Comparison of ENCODE assay signal across 8 mouse cellular contexts in genomic region chr16:32430474-32431046, GRCm38 (mm10). TPM values are rescaled to one million over a fixed set of nuclear protein-coding genes. Genes with fewer than 3 reads are reported as not detected.
A peak's percentile ranks its signal among the peaks of the same experiment; 100 is the strongest.
DNase-seq lines count a peak whose midpoint lies in the region; ATAC-seq and TF ChIP-seq lines count a peak whose summit lies in the region.

Gene Pcyt1a, plus strand, starts transcription at chr16:32430921.

- peak in 1 of 2 experiments; percentile 17; a peak in 1 of 4 replicates for TF ChIP-seq CTCF in CH12.LX (conservative IDR thresholded peaks at IDR 0.05 in 1 of 2, IDR thresholded peaks at IDR 0.05 in 1 of 2; ENCODE audit: low read depth in 2 of 2, low read length in 2 of 2)

- no peak for TF ChIP-seq EP300 in CH12.LX (IDR thresholded peaks at IDR 0.05; ENCODE audit: low read length)

- H3K36me3 ChIP-seq in CH12.LX (replicated peaks in 1 of 2; ENCODE audit: control insufficient read depth in 1 of 2, insufficient read depth in 1 of 2, low read length in 1 of 2), result no peaks in the 10 kb centered on the region
- H3K36me3 ChIP-seq in forebrain, embryonic 10.5 days (replicated peaks), result 0 out of 2 replicates have a peak, but pooled peaks cover 5% of the 10 kb centered on the region
- no peaks in the 10 kb centered on the region for H3K36me3 ChIP-seq in heart, embryonic 14.5 days (ENCODE audit: control insufficient read depth, insufficient read depth, low read length)
- H3K36me3 ChIP-seq in liver, embryonic 12.5 days, result no peaks in the 10 kb centered on the region
- H3K36me3 ChIP-seq in splenic B cell, adult 2 months (ENCODE audit: control insufficient read depth, insufficient read depth, low read length, poor library complexity, severe bottlenecking), result no peaks in the 10 kb centered on the region

- no peak within 1 kb of the TSS; the same call in 1 of the 2 replicates for H3K27ac ChIP-seq in CH12.LX (ENCODE audit: insufficient read depth, low read depth)
- peak within 1 kb of the TSS; percentile 93 for H3K27ac ChIP-seq in forebrain, embryonic 10.5 days
- peak within 1 kb of the TSS; percentile 84 to 87 for H3K27ac ChIP-seq in heart, embryonic 14.5 days (replicated peaks in 1 of 2; ENCODE audit: control insufficient read depth in 1 of 2, insufficient read depth in 1 of 2, low read depth in 2 of 2, low read length in 2 of 2)
- H3K27ac ChIP-seq in liver, embryonic 12.5 days, result peak within 1 kb of the TSS; percentile 97

- DNase-seq in CH12.LX (ENCODE audit: extremely low read depth), result peak; percentile 90
- peak; percentile 88 for DNase-seq in c-Kit-positive CD71-negative TER-119-negative erythroid progenitor cells, embryonic 14.5 days (ENCODE audit: low read depth)
- DNase-seq in forebrain, embryonic 10.5 days (ENCODE audit: extremely low spot score, low spot score), result peak; percentile 93
- DNase-seq in kidney, postnatal 14 days, result peak; percentile 96
- peak; percentile 83 for DNase-seq in naive thymus-derived CD4-positive, alpha-beta T cell, adult 2 months (ENCODE audit: low read depth)
- DNase-seq in splenic B cell, adult 2 months (ENCODE audit: low read depth, low spot score), result peak; percentile 87

- H3K9me3 ChIP-seq in CH12.LX (replicated peaks; ENCODE audit: low read length), result no peaks in the 10 kb centered on the region
- no peaks in the 10 kb centered on the region for H3K9me3 ChIP-seq in forebrain, embryonic 10.5 days
- H3K9me3 ChIP-seq in heart, embryonic 14.5 days (ENCODE audit: control insufficient read depth, low read length), result no peaks in the 10 kb centered on the region
- no peaks in the 10 kb centered on the region for H3K9me3 ChIP-seq in liver, embryonic 12.5 days (replicated peaks)

- peaks cover 2% of the 10 kb centered on the region; the same call in 1 of the 2 replicates for H3K79me2 ChIP-seq in CH12.LX (replicated peaks; ENCODE audit: control insufficient read depth, extremely low read depth, insufficient read depth, poor library complexity, severe bottlenecking)

- peak; percentile 96 for ATAC-seq in heart, embryonic 14.5 days (ENCODE audit: insufficient number of reproducible peaks, insufficient read depth, low FRiP score, low read depth)
- ATAC-seq in liver, embryonic 12.5 days, result peak; percentile 94

- H3K4me3 ChIP-seq in CH12.LX (replicated peaks in 1 of 3; ENCODE audit: low read depth in 2 of 3, low read length in 2 of 3, poor library complexity in 1 of 3), result peak within 1 kb of the TSS; percentile 65 to 86 (median 78)
- H3K4me3 ChIP-seq in forebrain, embryonic 10.5 days, result peak within 1 kb of the TSS; percentile 78
- H3K4me3 ChIP-seq in heart, embryonic 14.5 days (ENCODE audit: control insufficient read depth in 1 of 2, insufficient read depth in 1 of 2, low read depth in 1 of 2, low read length in 2 of 2), result peak within 1 kb of the TSS; percentile 68 to 79
- peak within 1 kb of the TSS; percentile 85 for H3K4me3 ChIP-seq in liver, embryonic 12.5 days

- H3K9ac ChIP-seq in CH12.LX (ENCODE audit: insufficient read depth, low read depth), result peak within 1 kb of the TSS; percentile 77
- H3K9ac ChIP-seq in heart, embryonic 14.5 days (ENCODE audit: low read length), result peak within 1 kb of the TSS; percentile 89
- H3K9ac ChIP-seq in liver, embryonic 12.5 days, result peak within 1 kb of the TSS; percentile 95

- peaks cover 3 to 32% of the 10 kb centered on the region in 2 experiments; a peak in 3 of 4 replicates for H3K4me1 ChIP-seq in CH12.LX (ENCODE audit: control insufficient read depth in 1 of 2, insufficient read depth in 2 of 2)
- H3K4me1 ChIP-seq in forebrain, embryonic 10.5 days, result peaks cover 27% of the 10 kb centered on the region
- peaks cover 5 to 19% of the 10 kb centered on the region in 2 experiments for H3K4me1 ChIP-seq in heart, embryonic 14.5 days (ENCODE audit: control insufficient read depth in 2 of 2, insufficient read depth in 2 of 2, low read length in 2 of 2)
- peaks cover 44% of the 10 kb centered on the region for H3K4me1 ChIP-seq in liver, embryonic 12.5 days

- peak within 1 kb of the TSS; percentile 76 for H3K4me2 ChIP-seq in CH12.LX (ENCODE audit: insufficient read depth, low read depth, poor library complexity, severe bottlenecking)
- H3K4me2 ChIP-seq in heart, embryonic 14.5 days (ENCODE audit: low read length), result peak within 1 kb of the TSS; percentile 77
- H3K4me2 ChIP-seq in liver, embryonic 12.5 days, result peak within 1 kb of the TSS; percentile 71

- TF ChIP-seq RAD21 in CH12.LX (IDR thresholded peaks at IDR 0.05; ENCODE audit: low read depth, low read length), result no peak

- WGBS in forebrain, embryonic 10.5 days, result under 1% methylated on average over 54 of the region's 54 CpGs
- WGBS in heart, embryonic 14.5 days, result under 1% methylated on average over 54 of the region's 54 CpGs
- WGBS in liver, embryonic 12.5 days (ENCODE audit: insufficient replicate concordance), result under 1% methylated on average over 54 of the region's 54 CpGs

- no peaks in the 10 kb centered on the region for H3K27me3 ChIP-seq in CH12.LX (replicated peaks)
- no peaks in the 10 kb centered on the region for H3K27me3 ChIP-seq in forebrain, embryonic 10.5 days (ENCODE audit: poor library complexity, severe bottlenecking)
- H3K27me3 ChIP-seq in heart, embryonic 14.5 days (ENCODE audit: control insufficient read depth, insufficient read depth, low read length), result no peaks in the 10 kb centered on the region
- no peaks in the 10 kb centered on the region for H3K27me3 ChIP-seq in liver, embryonic 12.5 days (replicated peaks)
- H3K27me3 ChIP-seq in splenic B cell, adult 2 months (ENCODE audit: control insufficient read depth, insufficient read depth, low read length, poor library complexity, severe bottlenecking), result no peaks in the 10 kb centered on the region

- in situ Hi-C loops in CH12.LX (cut with MboI; ENCODE audit: low pct_ligation_motif_present, low pct_unique_long_range_greater_than_20kb, low sequenced_read_pairs), result no loop called here

- dilution Hi-C loops in CH12.LX (cut with MboI; ENCODE audit: extremely low pct_ligation_motif_present, extremely low pct_unique_long_range_greater_than_20kb, low sequenced_read_pairs), result no loop called here

- peak; percentile 82 for TF ChIP-seq POLR2A in CH12.LX (IDR thresholded peaks at IDR 0.05; ENCODE audit: low read depth, low read length)

TF ChIP-seq in CH12.LX, 34 proteins besides CTCF, POLR2A, EP300 and RAD21 (continues in another document):
- no peak for TF ChIP-seq RCOR1 (conservative IDR thresholded peaks at IDR 0.05; ENCODE audit: low read depth, low read length)
- TF ChIP-seq JUND (conservative IDR thresholded peaks at IDR 0.05; ENCODE audit: low read depth, low read length), result no peak
- TF ChIP-seq MYC (IDR thresholded peaks at IDR 0.05; ENCODE audit: low read depth, low read length), result 0 out of 2 replicates have a peak, but pooled peaks have one; percentile 17
- TF ChIP-seq UBTF (IDR thresholded peaks at IDR 0.05; ENCODE audit: low read depth, low read length), result peak; percentile 97
- TF ChIP-seq IRF4 (IDR thresholded peaks at IDR 0.05; ENCODE audit: low read depth, low read length), result peak; percentile 10; the same call in 1 of the 2 replicates
- TF ChIP-seq BHLHE40 (IDR thresholded peaks at IDR 0.05; ENCODE audit: low read depth, low read length), result peak; percentile 68
- TF ChIP-seq HCFC1 (IDR thresholded peaks at IDR 0.05; ENCODE audit: low read depth, low read length), result peak; percentile 88
- TF ChIP-seq TBP (conservative IDR thresholded peaks at IDR 0.05; ENCODE audit: low read depth, low read length), result peak; percentile 66
- TF ChIP-seq MAX (IDR thresholded peaks at IDR 0.05; ENCODE audit: low read length), result no peak; the same call in 1 of the 2 replicates
- TF ChIP-seq MEF2A (IDR thresholded peaks at IDR 0.05; ENCODE audit: borderline replicate concordance, low read depth, low read length), result peak; percentile 67
- TF ChIP-seq GABPA (IDR thresholded peaks at IDR 0.05; ENCODE audit: insufficient replicate concordance, low read depth, low read length), result no peak
- no peak for TF ChIP-seq ZNF384 (IDR thresholded peaks at IDR 0.05; ENCODE audit: low read depth, low read length)
- no peak for TF ChIP-seq MAFK (IDR thresholded peaks at IDR 0.05; ENCODE audit: insufficient replicate concordance, low read length)
- 0 out of 2 replicates have a peak, but pooled peaks have one; percentile 49 for TF ChIP-seq CHD2 (IDR thresholded peaks at IDR 0.05; ENCODE audit: low read length)
- no peak for TF ChIP-seq ZC3H11A (IDR thresholded peaks at IDR 0.05; ENCODE audit: low read depth, low read length)
- TF ChIP-seq MAZ (IDR thresholded peaks at IDR 0.05; ENCODE audit: low read depth, low read length), result peak; percentile 90
- peak; percentile 91 for TF ChIP-seq ELF1 (IDR thresholded peaks at IDR 0.05; ENCODE audit: low read depth, low read length)
- no peak for TF ChIP-seq PAX5 (IDR thresholded peaks at IDR 0.05; ENCODE audit: low read length)
- TF ChIP-seq USF2 (conservative IDR thresholded peaks at IDR 0.05; ENCODE audit: low read depth, low read length), result no peak
- TF ChIP-seq ZKSCAN1 (IDR thresholded peaks at IDR 0.05; ENCODE audit: borderline replicate concordance, low read depth, low read length), result no peak
- TF ChIP-seq USF1 (IDR thresholded peaks at IDR 0.05; ENCODE audit: low read depth, low read length), result peak; percentile 29; the same call in 1 of the 2 replicates
- TF ChIP-seq NELFE (IDR thresholded peaks at IDR 0.05; ENCODE audit: low read depth, low read length), result peak; percentile 68; the same call in 1 of the 2 replicates
- no peak for TF ChIP-seq SMC3 (IDR thresholded peaks at IDR 0.05; ENCODE audit: low read depth, low read length)
- TF ChIP-seq NRF1 (IDR thresholded peaks at IDR 0.05; ENCODE audit: low read depth, low read length), result peak; percentile 49
- TF ChIP-seq TCF12 (IDR thresholded peaks at IDR 0.05; ENCODE audit: low read depth, low read length), result peak; percentile 88
- TF ChIP-seq ETS1 (conservative IDR thresholded peaks at IDR 0.05; ENCODE audit: low read depth, low read length), result peak; percentile 52; the same call in 1 of the 2 replicates
- peak; percentile 94 for TF ChIP-seq SIN3A (IDR thresholded peaks at IDR 0.05; ENCODE audit: low read length)
- no peak for TF ChIP-seq E2F4 (IDR thresholded peaks at IDR 0.05; ENCODE audit: insufficient replicate concordance, low read depth, low read length)
- peak; percentile 92 for TF ChIP-seq MXI1 (IDR thresholded peaks at IDR 0.05; ENCODE audit: low read depth, low read length)
- no peak for TF ChIP-seq JUN (IDR thresholded peaks at IDR 0.05; ENCODE audit: insufficient read depth, low read depth, low read length)

RNA-seq across cellular contexts. Expression of gene Pcyt1a, which starts in this region (rescaled TPM):
- 16.4 and 17.0 TPM in 2 replicates for total RNA-seq in CH12.LX (2012; rRNA removed)
- total RNA-seq in CH12.LX (2014; rRNA removed), result 20.3 and 21.1 TPM in 2 replicates
- 25.7 and 28.1 TPM in 2 replicates for polyA plus RNA-seq in CH12.LX (2012; ENCODE audit: insufficient read length, low read depth)
- polyA plus RNA-seq in forebrain, embryonic 10.5 days (2016; fragmentation: Nextera tagmentation; extraction: Ambion mirVana), result 41.7 and 41.9 TPM in 2 replicates
- 47.4 and 48.7 TPM in 2 replicates for polyA plus RNA-seq in heart, embryonic 14.5 days (2014; fragmentation: Nextera tagmentation; extraction: Ambion mirVana)
- 37.6 TPM in 2 replicates for polyA plus RNA-seq in liver, embryonic 12.5 days (2016; fragmentation: Nextera tagmentation; extraction: Ambion mirVana)
